Mouse (Mus musculus): ENCODE data around the gene Fam118a. TPM values are rescaled to one million over a fixed set of nuclear protein-coding genes. Genes with fewer than 3 reads are reported as not detected.

Fam118a gene
- polyA plus RNA-seq, 1 experiment from 2014 or later: 29.3 TPM

- Histone ChIP-seq H3K9me3 (ENCODE audit: control insufficient read depth, low read length) (no peaks in the 10 kb centered on the region), H3K36me3 (ENCODE audit: control insufficient read depth, insufficient read depth, low read length) (no peaks in the 10 kb centered on the region), H3K4me1 (ENCODE audit: control insufficient read depth, insufficient read depth, low read length) (no peaks in the 10 kb centered on the region), H3K27ac (ENCODE audit: low read depth, low read length) (no peak overlapping the region), H3K4me2 (ENCODE audit: low read depth) (no peak overlapping the region), H3K9ac (ENCODE audit: low read length) (no peak overlapping the region), H3K4me3 (ENCODE audit: low read depth, low read length) (no peak overlapping the region), H3K27me3 (ENCODE audit: control insufficient read depth, insufficient read depth, low read length) (no peaks in the 10 kb centered on the region)
- ATAC-seq (ENCODE audit: insufficient read depth, low FRiP score, low TSS enrichment) (no peak), DNase-seq (ENCODE audit: low spot score) (peak; percentile 85)
- WGBS: 19% methylated on average over 29 of the region's 29 CpGs
These were observed 27.5 kb upstream of the Fam118a start for GRCm38 (mm10) chr15:85000984-85001982.

DNA sequence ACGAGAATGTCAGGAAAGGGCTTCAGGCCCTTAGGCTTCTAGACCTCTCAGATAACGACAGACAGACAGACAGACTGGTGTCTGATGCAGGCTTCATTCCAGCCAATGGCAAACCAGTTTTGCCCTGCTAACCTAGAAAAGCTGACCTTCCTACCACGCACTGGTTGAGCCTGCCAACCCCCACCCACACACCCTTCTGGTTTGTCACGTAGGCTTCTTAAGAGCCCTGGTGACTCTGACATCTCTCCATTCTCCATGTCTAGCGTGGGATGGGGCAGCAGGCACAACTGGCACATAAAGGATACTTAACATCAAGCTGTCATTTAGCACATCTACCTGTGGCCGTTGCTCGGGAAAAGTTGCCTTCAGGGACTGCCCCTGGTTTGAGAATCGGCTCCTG is 19.1 kb upstream of the Fam118a start:
- WGBS: 81% methylated on average over 8 of the region's 8 CpGs
- H3K4me3 ChIP-seq (ENCODE audit: low read depth, low read length): no peak overlapping the region
- H3K27ac ChIP-seq (ENCODE audit: low read depth, low read length): no peak overlapping the region
- H3K4me1 ChIP-seq (ENCODE audit: control insufficient read depth, insufficient read depth, low read length): peaks cover 5% of the 10 kb centered on the region
- DNase-seq (ENCODE audit: low spot score): no peak
- no peak overlapping the region for H3K9ac ChIP-seq (ENCODE audit: low read length)
- no peak for ATAC-seq (ENCODE audit: insufficient read depth, low FRiP score, low TSS enrichment)
- H3K9me3 ChIP-seq (ENCODE audit: control insufficient read depth, low read length): no peaks in the 10 kb centered on the region
- no peaks in the 10 kb centered on the region for H3K27me3 ChIP-seq (ENCODE audit: control insufficient read depth, insufficient read depth, low read length)
- H3K36me3 ChIP-seq (ENCODE audit: control insufficient read depth, insufficient read depth, low read length): no peaks in the 10 kb centered on the region
- no peak overlapping the region for H3K4me2 ChIP-seq (ENCODE audit: low read depth)

- DNase-seq (ENCODE audit: low spot score): no peak
These were observed 16.7 kb upstream of the Fam118a start for GRCm38 (mm10) chr15:85011895-85012661.

DNA sequence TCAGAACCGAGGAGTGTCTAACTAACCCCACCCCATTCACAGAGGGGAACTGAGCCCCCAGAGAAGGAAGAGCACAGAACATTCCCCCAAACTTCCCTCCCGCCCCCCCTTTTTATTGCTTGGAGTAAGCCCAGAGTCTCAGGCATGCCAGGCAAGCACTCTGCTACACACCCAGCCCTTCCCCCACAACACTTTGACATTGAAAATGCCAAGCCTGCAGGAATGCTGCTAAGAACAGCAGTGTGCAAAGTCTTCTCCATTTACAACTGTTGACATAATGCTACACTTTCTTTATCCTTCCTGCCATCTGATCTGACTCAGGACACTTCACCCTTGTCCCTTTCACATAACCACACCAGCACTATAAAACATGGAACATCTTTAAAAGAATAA is 16.1 kb upstream of the Fam118a start:
- Histone ChIP-seq H3K4me2 (ENCODE audit: low read depth) (no peak overlapping the region), H3K36me3 (ENCODE audit: control insufficient read depth, insufficient read depth, low read length) (no peaks in the 10 kb centered on the region), H3K4me1 (ENCODE audit: control insufficient read depth, insufficient read depth, low read length) (peaks cover 5% of the 10 kb centered on the region), H3K9ac (ENCODE audit: low read length) (no peak overlapping the region), H3K9me3 (ENCODE audit: control insufficient read depth, low read length) (no peaks in the 10 kb centered on the region), H3K4me3 (ENCODE audit: low read depth, low read length) (no peak overlapping the region), H3K27ac (ENCODE audit: low read depth, low read length) (no peak overlapping the region), H3K27me3 (ENCODE audit: control insufficient read depth, insufficient read depth, low read length) (no peaks in the 10 kb centered on the region)
- ATAC-seq (ENCODE audit: insufficient read depth, low FRiP score, low TSS enrichment) (no peak), DNase-seq (ENCODE audit: low spot score) (no peak)
- WGBS: 19% methylated on average over 2 of the region's 2 CpGs

More at GRCm38 (mm10) chr15:85011895-85012661, 16.7 kb upstream of the Fam118a start:
- Histone ChIP-seq H3K27me3 (ENCODE audit: control insufficient read depth, insufficient read depth, low read length) (no peaks in the 10 kb centered on the region), H3K4me2 (ENCODE audit: low read depth) (no peak overlapping the region), H3K9ac (ENCODE audit: low read length) (no peak overlapping the region; the same call in 1 of the 2 replicates), H3K4me1 (ENCODE audit: control insufficient read depth, insufficient read depth, low read length) (peaks cover 5% of the 10 kb centered on the region), H3K27ac (ENCODE audit: low read depth, low read length) (no peak overlapping the region), H3K4me3 (ENCODE audit: low read depth, low read length) (no peak overlapping the region), H3K9me3 (ENCODE audit: control insufficient read depth, low read length) (no peaks in the 10 kb centered on the region), H3K36me3 (ENCODE audit: control insufficient read depth, insufficient read depth, low read length) (no peaks in the 10 kb centered on the region)
- no peak for ATAC-seq (ENCODE audit: insufficient read depth, low FRiP score, low TSS enrichment)
- WGBS: 30% methylated on average over 19 of the region's 19 CpGs

- Histone ChIP-seq H3K27me3 (ENCODE audit: control insufficient read depth, insufficient read depth, low read length) (no peaks in the 10 kb centered on the region), H3K4me3 (ENCODE audit: low read depth, low read length) (no peak overlapping the region), H3K9ac (ENCODE audit: low read length) (no peak overlapping the region), H3K36me3 (ENCODE audit: control insufficient read depth, insufficient read depth, low read length) (no peaks in the 10 kb centered on the region), H3K4me2 (ENCODE audit: low read depth) (no peak overlapping the region), H3K27ac (ENCODE audit: low read depth, low read length) (no peak overlapping the region), H3K4me1 (ENCODE audit: control insufficient read depth, insufficient read depth, low read length) (peaks cover 5% of the 10 kb centered on the region), H3K9me3 (ENCODE audit: control insufficient read depth, low read length) (no peaks in the 10 kb centered on the region)
- no peak for ATAC-seq (ENCODE audit: insufficient read depth, low FRiP score, low TSS enrichment)
- 88% methylated on average over 11 of the region's 11 CpGs for WGBS
- no peak for DNase-seq (ENCODE audit: low spot score)
These were observed 13.0 kb upstream of the Fam118a start for GRCm38 (mm10) chr15:85015771-85016170.

- no peaks in the 10 kb centered on the region for H3K27me3 ChIP-seq (ENCODE audit: control insufficient read depth, insufficient read depth, low read length)
- H3K4me3 ChIP-seq (ENCODE audit: low read depth, low read length): no peak within 1 kb of the TSS
- 7% methylated on average over 21 of the region's 21 CpGs for WGBS
- no peak for ATAC-seq (ENCODE audit: insufficient read depth, low FRiP score, low TSS enrichment)
- no peak within 1 kb of the TSS for H3K27ac ChIP-seq (ENCODE audit: low read depth, low read length)
- H3K36me3 ChIP-seq (ENCODE audit: control insufficient read depth, insufficient read depth, low read length): no peaks in the 10 kb centered on the region
- peak; percentile 20 for DNase-seq (ENCODE audit: low spot score)
- H3K9ac ChIP-seq (ENCODE audit: low read length): no peak within 1 kb of the TSS
- H3K4me2 ChIP-seq (ENCODE audit: low read depth): peak within 1 kb of the TSS; percentile 18; the same call in 1 of the 2 replicates
- H3K4me1 ChIP-seq (ENCODE audit: control insufficient read depth, insufficient read depth, low read length): no peaks in the 10 kb centered on the region; the same call in 1 of the 2 replicates
- H3K9me3 ChIP-seq (ENCODE audit: control insufficient read depth, low read length): no peaks in the 10 kb centered on the region
These were observed 11.6 kb upstream of the Fam118a start, which contains the start of gene Upk3a for GRCm38 (mm10) chr15:85016951-85017664. Upk3a (plus strand) TSS chr15:85017141.

GRCm38 (mm10) chr15:85022211-85022610 is 6.5 kb upstream of the Fam118a start:
- Histone ChIP-seq H3K4me2 (ENCODE audit: low read depth) (no peak overlapping the region), H3K9ac (ENCODE audit: low read length) (no peak overlapping the region), H3K4me3 (ENCODE audit: low read depth, low read length) (no peak overlapping the region), H3K36me3 (ENCODE audit: control insufficient read depth, insufficient read depth, low read length) (no peaks in the 10 kb centered on the region), H3K4me1 (ENCODE audit: control insufficient read depth, insufficient read depth, low read length) (no peaks in the 10 kb centered on the region), H3K27ac (ENCODE audit: low read depth, low read length) (no peak overlapping the region), H3K27me3 (ENCODE audit: control insufficient read depth, insufficient read depth, low read length) (no peaks in the 10 kb centered on the region), H3K9me3 (ENCODE audit: control insufficient read depth, low read length) (no peaks in the 10 kb centered on the region)
- DNase-seq (ENCODE audit: low spot score): no peak
- no peak for ATAC-seq (ENCODE audit: insufficient read depth, low FRiP score, low TSS enrichment)
- 82% methylated on average over 4 of the region's 4 CpGs for WGBS

GRCm38 (mm10) chr15:85026197-85026596 is 2.6 kb upstream of the Fam118a start:
- no peak for ATAC-seq (ENCODE audit: insufficient read depth, low FRiP score, low TSS enrichment)
- Histone ChIP-seq H3K27me3 (ENCODE audit: control insufficient read depth, insufficient read depth, low read length) (no peaks in the 10 kb centered on the region), H3K4me1 (ENCODE audit: control insufficient read depth, insufficient read depth, low read length) (no peaks in the 10 kb centered on the region), H3K9ac (ENCODE audit: low read length) (no peak overlapping the region), H3K27ac (ENCODE audit: low read depth, low read length) (no peak overlapping the region), H3K9me3 (ENCODE audit: control insufficient read depth, low read length) (no peaks in the 10 kb centered on the region), H3K36me3 (ENCODE audit: control insufficient read depth, insufficient read depth, low read length) (no peaks in the 10 kb centered on the region), H3K4me2 (ENCODE audit: low read depth) (no peak overlapping the region), H3K4me3 (ENCODE audit: low read depth, low read length) (no peak overlapping the region)
- 83% methylated on average over 4 of the region's 4 CpGs for WGBS
- no peak for DNase-seq (ENCODE audit: low spot score)
